In genomic region chr8:47354523-47355168, GRCm38 (mm10) we compare ENCODE assay signal across 12 mouse cellular contexts.
DNase-seq lines count a peak whose midpoint lies in the region; ATAC-seq and TF ChIP-seq lines count a peak whose summit lies in the region.
"Had no signal": no experiment of that assay in that cellular context is flagged by ENCODE, and none has a peak within 500 bp of the region (broad histone marks: within the 10 kb centered on the region; RNA-seq: fewer than 3 reads in every experiment).

No protein-coding gene starts in this region.

- H3K4me3 ChIP-seq in forebrain, embryonic 10.5 days: no peak overlapping the region
- H3K4me3 ChIP-seq in forebrain, embryonic 11.5 days (ENCODE audit: low read depth, low read length): no peak overlapping the region
- H3K4me3 ChIP-seq in kidney, postnatal 0 days (replicated peaks; ENCODE audit: low read depth, low read length): no peak overlapping the region
- H3K4me3 ChIP-seq in intestine, embryonic 16.5 days (ENCODE audit: low read length): no peak overlapping the region
- H3K4me3 ChIP-seq: liver, embryonic 15.5 days; neural tube, embryonic 15.5 days had no signal

- WGBS in forebrain, embryonic 10.5 days: 77% methylated on average over 12 of the region's 12 CpGs
- 66% methylated on average over 12 of the region's 12 CpGs for WGBS in forebrain, embryonic 11.5 days
- WGBS in kidney, postnatal 0 days: 61% methylated on average over 12 of the region's 12 CpGs
- WGBS in intestine, embryonic 16.5 days: 66% methylated on average over 12 of the region's 12 CpGs

- no peaks in the 10 kb centered on the region for H3K36me3 ChIP-seq in forebrain, embryonic 10.5 days (replicated peaks)
- no peaks in the 10 kb centered on the region for H3K36me3 ChIP-seq in forebrain, embryonic 11.5 days (ENCODE audit: control insufficient read depth, insufficient read depth, low read length)
- no peaks in the 10 kb centered on the region for H3K36me3 ChIP-seq in kidney, postnatal 0 days (ENCODE audit: insufficient read depth, low read length)
- no peaks in the 10 kb centered on the region for H3K36me3 ChIP-seq in intestine, embryonic 16.5 days (ENCODE audit: control insufficient read depth, insufficient read depth, low read length)
- H3K36me3 ChIP-seq: liver, embryonic 15.5 days; neural tube, embryonic 15.5 days had no signal

- DNase-seq in forebrain, embryonic 10.5 days (ENCODE audit: extremely low spot score, low spot score): no peak
- no peak for DNase-seq in forebrain, embryonic 11.5 days (ENCODE audit: low spot score)
- DNase-seq in right cerebral cortex, postnatal 10 days (ENCODE audit: low spot score in 2 of 2): peak; percentile 60 to 70
- DNase-seq in right cerebral cortex, postnatal 25 days: no peak
- DNase-seq in kidney, postnatal 0 days (ENCODE audit: low spot score): peak; percentile 79
- DNase-seq in ovary, postnatal 36 days (ENCODE audit: low spot score): peak; percentile 23
- DNase-seq in natural killer cell, adult 2 months (ENCODE audit: low spot score in 2 of 2): no peak
- DNase-seq: thymus, adult 18-20 months had no signal

- H3K27me3 ChIP-seq in forebrain, embryonic 10.5 days (ENCODE audit: poor library complexity, severe bottlenecking): peaks cover 16% of the 10 kb centered on the region; the same call in 1 of the 2 replicates
- no peaks in the 10 kb centered on the region for H3K27me3 ChIP-seq in forebrain, embryonic 11.5 days (ENCODE audit: control insufficient read depth, insufficient read depth, low read length)
- H3K27me3 ChIP-seq in kidney, postnatal 0 days (ENCODE audit: insufficient read depth, low read length): no peaks in the 10 kb centered on the region
- no peaks in the 10 kb centered on the region for H3K27me3 ChIP-seq in intestine, embryonic 16.5 days (replicated peaks; ENCODE audit: control insufficient read depth, insufficient read depth, low read length)
- H3K27me3 ChIP-seq: liver, embryonic 15.5 days; neural tube, embryonic 15.5 days had no signal

- H3K27ac ChIP-seq in forebrain, embryonic 10.5 days: 0 out of 2 replicates have a peak overlapping the region, but pooled peaks have one; percentile 52
- no peak overlapping the region for H3K27ac ChIP-seq in forebrain, embryonic 11.5 days (ENCODE audit: low read depth, low read length)
- H3K27ac ChIP-seq in kidney, postnatal 0 days: no peak overlapping the region
- H3K27ac ChIP-seq in intestine, embryonic 16.5 days (ENCODE audit: low read length): no peak overlapping the region
- H3K27ac ChIP-seq: liver, embryonic 15.5 days; neural tube, embryonic 15.5 days had no signal

- no peaks in the 10 kb centered on the region for H3K9me3 ChIP-seq in forebrain, embryonic 10.5 days
- H3K9me3 ChIP-seq in forebrain, embryonic 11.5 days (ENCODE audit: control insufficient read depth, low read length): no peaks in the 10 kb centered on the region
- no peaks in the 10 kb centered on the region for H3K9me3 ChIP-seq in kidney, postnatal 0 days (replicated peaks; ENCODE audit: low read length)
- no peaks in the 10 kb centered on the region for H3K9me3 ChIP-seq in intestine, embryonic 16.5 days (ENCODE audit: control insufficient read depth, low read length)
- H3K9me3 ChIP-seq: liver, embryonic 15.5 days; neural tube, embryonic 15.5 days had no signal

- no peak for TF ChIP-seq CTCF in kidney, postnatal 0 days (IDR thresholded peaks at IDR 0.05; ENCODE audit: low read depth)

- no peak for ATAC-seq in forebrain, embryonic 11.5 days (replicated peaks; ENCODE audit: low FRiP score)
- no peak for ATAC-seq in kidney, postnatal 0 days (replicated peaks; ENCODE audit: low FRiP score, low read depth)
- no peak for ATAC-seq in intestine, embryonic 16.5 days
- ATAC-seq: inflammation-experienced regulatory T-cells, adult 6 months had no signal

- H3K4me1 ChIP-seq in forebrain, embryonic 10.5 days: peaks cover 51% of the 10 kb centered on the region
- H3K4me1 ChIP-seq in forebrain, embryonic 11.5 days (replicated peaks; ENCODE audit: control insufficient read depth, insufficient read depth, low read length): 0 out of 2 replicates have a peak, but pooled peaks cover 2% of the 10 kb centered on the region
- H3K4me1 ChIP-seq in kidney, postnatal 0 days (replicated peaks; ENCODE audit: insufficient read depth, low read length): peaks cover 8% of the 10 kb centered on the region
- H3K4me1 ChIP-seq in intestine, embryonic 16.5 days (ENCODE audit: control insufficient read depth, insufficient read depth, low read length): peaks cover 14% of the 10 kb centered on the region
- H3K4me1 ChIP-seq: liver, embryonic 15.5 days had no signal

- H3K4me2 ChIP-seq in forebrain, embryonic 11.5 days (ENCODE audit: low read depth, low read length, severe bottlenecking): no peak overlapping the region
- H3K4me2 ChIP-seq in kidney, postnatal 0 days (ENCODE audit: low read length): no peak overlapping the region
- H3K4me2 ChIP-seq in intestine, embryonic 16.5 days (ENCODE audit: low read depth, low read length): no peak overlapping the region
- H3K4me2 ChIP-seq: liver, embryonic 15.5 days; neural tube, embryonic 15.5 days had no signal

- H3K9ac ChIP-seq in forebrain, embryonic 11.5 days (ENCODE audit: low read length): no peak overlapping the region
- H3K9ac ChIP-seq in kidney, postnatal 0 days (ENCODE audit: low read depth, low read length): no peak overlapping the region
- H3K9ac ChIP-seq in intestine, embryonic 16.5 days (ENCODE audit: low read depth, low read length): no peak overlapping the region
- H3K9ac ChIP-seq: liver, embryonic 15.5 days; neural tube, embryonic 15.5 days had no signal

Comparison
In these comparisons a context has a peak if more than half of its experiments do, and no peak if none do; other contexts are left out.
1. DNase-seq: peak in right cerebral cortex, postnatal 10 days (2 of 2), kidney, postnatal 0 days (single experiment) and ovary, postnatal 36 days (single experiment); none in forebrain, embryonic 10.5 days (single experiment), forebrain, embryonic 11.5 days (single experiment), right cerebral cortex, postnatal 25 days (single experiment) and natural killer cell, adult 2 months (0 of 2).